Mouse (Mus musculus) cerebellum, adult 2 months (tissue): ENCODE results near the gene Uba5.

Experiments
- CTCF ChIP-seq: fragments of 200-500 bp; IDR thresholded peaks from 2 replicates; pipeline ENCODE4 v1.5.1; 2011; ENCODE audit warnings: low read depth, mild to moderate bottlenecking, control low read depth, low read length, moderate library complexity, borderline replicate concordance; ENCODE audit not compliant: insufficient read depth
- POLR2A ChIP-seq: fragments of 200-500 bp; IDR thresholded peaks from 2 replicates; pipeline ENCODE4 v1.6.1; 2011; ENCODE audit warnings: low read length, control low read depth, borderline replicate concordance; ENCODE audit not compliant: insufficient read depth

DNA sequence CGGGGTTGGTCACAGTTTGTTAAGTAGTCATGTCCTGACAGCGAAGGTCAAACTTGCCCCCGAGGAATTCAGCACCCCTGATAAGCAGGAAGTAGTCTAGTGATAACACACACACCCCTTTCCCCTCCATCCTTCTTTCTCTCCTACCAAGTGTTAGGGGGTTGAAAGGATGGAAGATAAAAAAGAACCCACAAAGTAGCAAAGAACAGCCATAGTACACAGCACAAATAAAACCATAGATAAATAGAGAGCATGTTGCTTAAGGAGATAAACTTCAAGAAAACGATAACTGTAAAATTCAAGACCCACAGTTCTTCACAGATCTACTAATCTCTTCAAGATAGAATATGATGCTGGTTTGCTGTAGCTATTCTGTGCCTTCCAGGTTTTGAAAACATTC is 7.3 kb upstream of the Uba5 start:
- TF ChIP-seq POLR2A (no peak), CTCF (no peak)
